31 mouse cellular contexts compared by ENCODE assay signal in genomic region chr12:10168581-10168980, GRCm38 (mm10).
DNase-seq lines count a peak whose midpoint lies in the region; ATAC-seq lines count a peak whose summit lies in the region.
"Had no signal": no experiment of that assay in that cellular context is flagged by ENCODE, and none has a peak within 500 bp of the region (broad histone marks: within the 10 kb centered on the region; RNA-seq: fewer than 3 reads in every experiment).

No protein-coding gene starts in this region.

- no peaks in the 10 kb centered on the region for H3K36me3 ChIP-seq in midbrain, embryonic 15.5 days (replicated peaks)
- H3K36me3 ChIP-seq: embryonic facial prominence, embryonic 13.5 days; forebrain, embryonic 12.5 days; G1E; heart, embryonic 12.5 days; kidney, embryonic 15.5 days; liver, embryonic 13.5 days; midbrain, embryonic 13.5 days had no signal

- no peak for ATAC-seq in midbrain, embryonic 15.5 days (replicated peaks)
- ATAC-seq: hindbrain, postnatal 0 days; intestine, postnatal 0 days; midbrain, embryonic 13.5 days; Patski had no signal

- no peak overlapping the region for H3K9ac ChIP-seq in midbrain, embryonic 15.5 days
- H3K9ac ChIP-seq: embryonic facial prominence, embryonic 13.5 days; forebrain, embryonic 12.5 days; heart, embryonic 12.5 days; kidney, embryonic 15.5 days; liver, embryonic 13.5 days; midbrain, embryonic 13.5 days had no signal

- peak; percentile 20 to 58 for DNase-seq in frontal cortex, adult 2 months (ENCODE audit: extremely low spot score in 1 of 2, low spot score in 1 of 2)
- no peak for DNase-seq in frontal cortex, postnatal 10 days (ENCODE audit: low spot score in 2 of 2)
- DNase-seq in right cerebral cortex, adult 18-20 months = peak; percentile 56
- DNase-seq in right cerebral cortex, postnatal 4 days = no peak
- DNase-seq in left cerebral cortex, postnatal 25 days (ENCODE audit: low spot score in 2 of 2) = peak; percentile 23 to 83
- DNase-seq in ovary, postnatal 36 days (ENCODE audit: low spot score) = no peak
- DNase-seq: adrenal gland, postnatal 36 days; cerebellum, adult 18-20 months; cerebellum, postnatal 36 days; embryo, embryonic 11 days; gastrocnemius, postnatal 25 days; heart, adult 18-20 months; heart, postnatal 10 days; kidney, postnatal 36 days; liver, embryonic 13.5 days; lung, adult 2 months; lung, postnatal 14 days; spleen, adult 18-20 months; thymus, postnatal 14 days had no signal

- no peaks in the 10 kb centered on the region for H3K4me1 ChIP-seq in midbrain, embryonic 15.5 days
- H3K4me1 ChIP-seq: embryonic facial prominence, embryonic 13.5 days; forebrain, embryonic 12.5 days; heart, embryonic 12.5 days; liver, embryonic 13.5 days; midbrain, embryonic 13.5 days had no signal

- H3K4me3 ChIP-seq in midbrain, embryonic 15.5 days = no peak overlapping the region
- H3K4me3 ChIP-seq: embryonic facial prominence, embryonic 13.5 days; erythroblast, embryonic 14.5 days; forebrain, embryonic 12.5 days; heart, embryonic 12.5 days; kidney, embryonic 15.5 days; liver, embryonic 13.5 days; midbrain, embryonic 13.5 days had no signal

- no peaks in the 10 kb centered on the region for H3K27me3 ChIP-seq in midbrain, embryonic 15.5 days (replicated peaks)
- H3K27me3 ChIP-seq: CH12.LX; embryonic facial prominence, embryonic 13.5 days; forebrain, embryonic 12.5 days; heart, embryonic 12.5 days; kidney, embryonic 15.5 days; liver, embryonic 13.5 days; midbrain, embryonic 13.5 days; Patski had no signal

- H3K9me3 ChIP-seq in midbrain, embryonic 15.5 days = no peaks in the 10 kb centered on the region
- H3K9me3 ChIP-seq: embryonic facial prominence, embryonic 13.5 days; forebrain, embryonic 12.5 days; G1E; heart, embryonic 12.5 days; kidney, embryonic 15.5 days; liver, embryonic 13.5 days; midbrain, embryonic 13.5 days had no signal

- H3K27ac ChIP-seq in midbrain, embryonic 15.5 days = no peak overlapping the region
- H3K27ac ChIP-seq: embryonic facial prominence, embryonic 13.5 days; forebrain, embryonic 12.5 days; hindbrain, postnatal 0 days; kidney, embryonic 15.5 days; liver, embryonic 13.5 days; midbrain, embryonic 13.5 days had no signal

- no peak overlapping the region for H3K4me2 ChIP-seq in midbrain, embryonic 15.5 days
- H3K4me2 ChIP-seq: embryonic facial prominence, embryonic 13.5 days; forebrain, embryonic 12.5 days; heart, embryonic 12.5 days; kidney, embryonic 15.5 days; liver, embryonic 13.5 days; midbrain, embryonic 13.5 days had no signal

- intact Hi-C loops in left cerebral cortex, postnatal 25 days (cut with DNase I) = loop anchor here (10.0 kb wide), 1 partner anchor 314 kb away; no protein-coding TSS in a partner anchor

Comparison
In these comparisons a context has a peak if more than half of its experiments do, and no peak if none do; other contexts are left out.
1. DNase-seq: peak in frontal cortex, adult 2 months (2 of 2), right cerebral cortex, adult 18-20 months (single experiment) and left cerebral cortex, postnatal 25 days (2 of 2); none in frontal cortex, postnatal 10 days (0 of 2), right cerebral cortex, postnatal 4 days (single experiment) and ovary, postnatal 36 days (single experiment).